Mouse (Mus musculus) bone marrow, adult 2 months (tissue): Measurements from ENCODE around the gene Clnk.

ENCODE experiments used
- CTCF ChIP-seq: fragments of 200-500 bp; IDR thresholded peaks from 2 replicates; pipeline ENCODE4 v1.5.1; 2011; ENCODE audit warnings: low read length, control low read depth; ENCODE audit not compliant: control insufficient read depth, insufficient read depth
- POLR2A ChIP-seq: fragments of 200-500 bp; IDR thresholded peaks from 2 replicates; pipeline ENCODE4 v1.6.1; 2011; ENCODE audit warnings: low read depth, mild to moderate bottlenecking, control low read depth, low read length, borderline replicate concordance; ENCODE audit not compliant: control insufficient read depth

DNA sequence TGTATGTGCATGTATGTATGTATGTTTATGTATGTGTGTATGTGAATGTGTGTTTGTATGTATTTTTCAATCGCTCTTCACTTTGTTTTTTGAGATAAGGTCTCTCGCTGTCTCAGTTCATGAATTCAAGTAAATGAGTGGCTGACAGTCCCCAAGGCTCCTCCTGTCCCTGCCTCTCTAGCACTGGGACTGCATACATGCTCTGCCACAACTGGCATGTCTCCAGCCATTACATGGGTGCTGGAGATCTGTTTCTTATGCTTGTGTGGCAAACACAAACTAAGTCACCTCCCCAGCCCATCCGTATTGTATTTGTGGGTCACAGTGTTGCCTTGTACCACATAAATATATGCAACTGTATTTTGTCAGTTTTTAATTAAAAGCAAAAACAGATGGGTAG lies 3.7 kb downstream of the Clnk start:
- no peak for TF ChIP-seq CTCF
- TF ChIP-seq POLR2A = no peak
